Mouse (Mus musculus) retina, adult 2 months (tissue): ENCODE measurements at regions not wholly inside any gene's neighbourhood (a gene's known extent, or its start where the extent isn't known, plus 50 kb on each side); places are given as distances from the start of the nearest gene placed in this dataset.
A peak's percentile ranks its signal among the peaks of the same experiment; 100 is the strongest.

Experiments used
- DNase-seq: peaks from one replicate; pipeline ENCODE4 v3.0.0-alpha.2; 2012; ENCODE audit warnings: low read depth, low spot score

GRCm38 (mm10) chr11:44330851-44331773 is 68.8 kb upstream of the Il12b start:
- DNase-seq, result peak; percentile 46

DNA sequence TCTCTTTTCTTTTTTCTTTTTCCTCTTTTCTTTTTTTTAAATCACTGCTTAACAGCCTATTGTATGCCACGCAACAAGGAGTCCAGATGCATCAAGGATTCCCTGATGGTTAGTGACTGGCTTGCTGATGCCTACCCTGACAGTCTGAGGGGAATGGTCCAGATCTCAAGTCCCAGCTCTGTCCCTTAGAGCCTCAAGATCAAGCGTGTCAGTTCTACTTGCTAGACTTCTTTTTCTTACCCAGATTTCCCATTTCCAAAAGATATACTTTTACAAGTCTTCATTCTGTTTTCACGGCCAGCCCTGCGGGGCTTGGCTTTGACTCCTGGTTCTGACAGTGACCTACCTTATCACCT is 68.1 kb upstream of the Il12b start:
- no peak for DNase-seq

DNA sequence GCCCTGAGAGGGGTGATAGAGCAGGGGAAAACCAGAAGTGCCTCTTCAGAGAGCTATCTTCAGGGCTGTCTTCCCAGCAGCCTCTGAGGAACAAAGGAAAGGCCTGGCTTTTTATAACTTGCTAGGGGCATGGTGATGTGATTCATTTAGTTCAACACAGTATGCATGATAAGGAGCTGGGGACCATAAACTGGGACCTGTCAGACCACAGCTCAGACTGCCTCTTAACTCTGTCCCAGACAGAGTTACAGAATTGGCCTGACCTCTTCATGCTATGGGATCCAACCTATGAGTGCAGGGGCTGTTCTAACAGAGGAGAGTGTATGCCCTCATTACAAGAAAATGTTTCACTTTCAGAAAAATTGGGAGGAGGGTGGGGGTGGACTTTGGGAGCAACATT is 59.3 kb upstream of the Il12b start:
- DNase-seq, result no peak

DNA sequence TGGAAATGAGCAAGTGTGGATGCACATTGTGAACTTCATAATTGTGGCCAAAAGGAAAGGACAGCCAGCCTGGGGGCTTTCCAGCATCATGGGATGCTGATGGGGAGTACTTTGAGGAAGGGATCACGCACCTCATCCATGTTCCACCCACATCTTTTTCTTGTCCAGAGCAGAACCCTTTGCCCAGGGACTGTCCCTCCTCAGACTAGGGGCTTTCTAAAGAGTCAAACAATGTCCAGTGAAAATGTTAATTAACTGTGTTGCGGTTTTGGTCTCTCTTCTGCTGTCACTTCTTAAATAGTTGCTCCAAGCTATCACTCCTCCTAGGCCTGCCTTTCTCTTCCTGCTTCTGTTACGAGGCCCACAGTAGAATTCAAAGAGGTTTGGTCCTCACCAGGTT is 51.6 kb upstream of the Il12b start:
- DNase-seq, result no peak

DNA sequence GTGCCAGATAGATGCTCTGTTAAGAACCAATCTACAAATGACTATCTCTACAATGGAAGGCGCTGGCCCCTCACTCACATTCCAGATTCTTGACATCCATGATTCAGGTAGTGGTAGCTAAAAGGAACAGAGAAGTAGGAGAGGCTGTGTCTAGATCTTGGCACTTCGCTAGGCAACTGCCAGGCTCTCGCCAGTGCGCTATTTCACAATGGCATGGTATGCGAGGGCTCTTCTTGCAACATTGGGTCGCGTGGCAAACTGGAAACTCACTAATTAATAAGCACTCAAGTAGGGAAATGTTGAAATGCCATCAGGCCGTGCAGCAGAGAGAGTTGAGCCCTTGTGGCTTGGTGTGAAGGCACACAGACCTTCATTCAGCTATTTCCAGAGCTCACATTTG is 50.3 kb upstream of the Il12b start:
- DNase-seq, result no peak
